Mouse (Mus musculus): ENCODE data around the gene Usp7.
"Not testable (repeated sequence)": the region's sequence is repeated elsewhere in the genome, so short reads cannot be mapped to it uniquely, and the experiment has no call there.

Gene Usp7

DNA sequence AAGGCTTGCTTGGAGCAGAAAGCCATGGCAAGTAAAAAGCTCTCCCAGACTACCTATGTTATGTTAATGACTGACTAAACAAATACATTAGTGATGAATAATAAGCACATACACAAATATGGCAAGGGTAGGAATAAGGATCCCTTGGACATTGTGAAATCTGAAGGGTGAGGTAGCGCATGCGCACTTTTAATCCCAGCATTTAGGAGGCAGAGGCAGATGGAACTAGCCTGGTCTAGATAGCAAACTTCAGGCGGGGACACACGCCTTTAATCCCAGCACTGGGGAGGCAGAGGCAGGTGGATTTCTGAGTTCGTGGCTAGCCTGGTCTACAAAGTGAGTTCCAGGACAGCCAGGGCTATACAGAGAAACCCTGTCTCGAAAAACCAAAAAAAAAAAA is 34.5 kb downstream of the Usp7 start:
- in situ Hi-C loops (cut with MboI; ENCODE audit: low sequenced_read_pairs) = not testable (repeated sequence)

GRCm38 (mm10) chr16:8752334-8752733 is 39.8 kb downstream of the Usp7 start:
- in situ Hi-C loops (cut with MboI; ENCODE audit: low sequenced_read_pairs) = no loop called here

- in situ Hi-C loops (cut with MboI; ENCODE audit: low sequenced_read_pairs) = no loop called here
Observed at GRCm38 (mm10) chr16:8751555-8752235, 40.4 kb downstream of the Usp7 start.

GRCm38 (mm10) chr16:8748904-8749303 is 43.2 kb downstream of the Usp7 start:
- in situ Hi-C loops (cut with MboI; ENCODE audit: low sequenced_read_pairs) = no loop called here

DNA sequence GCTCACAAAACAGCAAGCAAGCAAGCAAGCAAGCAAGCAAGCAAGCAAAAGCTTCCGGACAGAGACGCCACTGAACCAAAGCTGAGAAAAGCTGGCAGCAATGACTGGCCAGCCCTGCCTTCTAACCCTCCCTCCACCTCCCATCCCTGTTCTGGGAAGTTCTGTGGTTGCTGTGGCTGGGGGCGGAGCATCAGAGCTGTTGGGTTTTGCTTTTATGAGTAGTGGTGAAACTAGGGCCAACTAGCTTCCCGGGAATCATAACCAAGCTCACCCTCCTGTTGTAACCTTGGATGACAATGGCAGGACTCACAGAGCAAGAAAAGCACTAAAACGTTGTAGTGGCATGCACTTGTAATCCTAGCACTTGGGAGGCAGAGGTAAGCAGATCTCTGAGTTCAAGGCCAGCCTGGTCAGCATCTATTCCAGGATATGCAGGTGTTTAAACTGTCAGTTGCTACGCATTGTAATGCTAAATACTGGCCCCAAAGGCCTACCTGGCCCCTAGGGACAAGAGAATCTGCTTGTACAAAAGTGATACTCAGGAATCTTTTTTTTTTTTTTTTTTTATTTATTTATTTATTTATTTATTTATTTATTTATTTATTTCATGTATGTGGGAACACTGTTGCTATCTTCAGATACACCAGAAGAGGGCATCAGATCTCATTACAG is 43.8 kb downstream of the Usp7 start:
- in situ Hi-C loops (cut with MboI; ENCODE audit: low sequenced_read_pairs) = no loop called here

GRCm38 (mm10) chr16:8747772-8748171 is 44.3 kb downstream of the Usp7 start:
- in situ Hi-C loops (cut with MboI; ENCODE audit: low sequenced_read_pairs) = no loop called here

- in situ Hi-C loops (cut with MboI; ENCODE audit: low sequenced_read_pairs) = no loop called here
Observed at GRCm38 (mm10) chr16:8746509-8746908, 45.6 kb downstream of the Usp7 start.

GRCm38 (mm10) chr16:8745751-8746150 is 46.4 kb downstream of the Usp7 start:
- in situ Hi-C loops (cut with MboI; ENCODE audit: low sequenced_read_pairs) = no loop called here

DNA sequence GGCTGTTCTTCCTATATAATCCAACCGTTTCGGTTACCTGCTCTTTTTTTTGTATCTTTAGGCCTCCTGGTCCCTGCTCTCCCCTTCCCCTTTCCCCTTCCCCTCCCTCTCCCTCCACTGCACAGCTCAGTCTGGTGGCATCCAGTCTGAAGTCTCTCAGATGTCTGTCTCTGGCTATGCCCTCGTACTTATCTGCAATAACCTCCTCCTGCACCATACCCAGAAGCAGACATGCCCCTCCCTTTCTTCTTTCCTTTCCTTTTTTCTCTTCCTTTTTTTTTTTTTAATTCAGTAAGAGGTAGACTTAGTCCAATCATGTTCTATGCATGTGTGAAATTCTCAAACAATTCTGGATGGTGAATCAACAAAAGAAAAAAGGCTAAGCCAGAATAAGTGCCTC is 48.1 kb downstream of the Usp7 start:
- in situ Hi-C loops (cut with MboI; ENCODE audit: low sequenced_read_pairs) = no loop called here

GRCm38 (mm10) chr16:8741697-8742096 is 50.4 kb downstream of the Usp7 start:
- in situ Hi-C loops (cut with MboI; ENCODE audit: low sequenced_read_pairs) = no loop called here

DNA sequence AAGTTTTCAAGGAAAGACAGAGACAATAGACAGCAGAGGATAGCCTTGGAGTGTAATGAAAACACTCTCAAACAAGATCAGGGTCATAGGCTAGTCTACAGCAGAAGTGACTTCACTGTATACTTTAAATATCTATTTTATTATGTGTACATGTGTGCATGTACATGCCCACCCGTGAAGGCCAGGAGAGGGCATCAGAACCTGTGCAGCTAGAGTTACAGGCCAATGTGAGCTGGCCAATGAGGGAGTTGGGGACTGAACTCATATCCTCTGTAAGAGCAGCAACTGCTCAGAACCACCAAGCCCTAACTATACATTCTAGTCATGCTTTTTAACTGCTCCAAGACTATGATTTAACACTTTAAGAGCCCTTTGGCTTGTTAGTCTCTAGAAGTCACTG is 51.0 kb downstream of the Usp7 start:
- in situ Hi-C loops (cut with MboI; ENCODE audit: low sequenced_read_pairs) = no loop called here

DNA sequence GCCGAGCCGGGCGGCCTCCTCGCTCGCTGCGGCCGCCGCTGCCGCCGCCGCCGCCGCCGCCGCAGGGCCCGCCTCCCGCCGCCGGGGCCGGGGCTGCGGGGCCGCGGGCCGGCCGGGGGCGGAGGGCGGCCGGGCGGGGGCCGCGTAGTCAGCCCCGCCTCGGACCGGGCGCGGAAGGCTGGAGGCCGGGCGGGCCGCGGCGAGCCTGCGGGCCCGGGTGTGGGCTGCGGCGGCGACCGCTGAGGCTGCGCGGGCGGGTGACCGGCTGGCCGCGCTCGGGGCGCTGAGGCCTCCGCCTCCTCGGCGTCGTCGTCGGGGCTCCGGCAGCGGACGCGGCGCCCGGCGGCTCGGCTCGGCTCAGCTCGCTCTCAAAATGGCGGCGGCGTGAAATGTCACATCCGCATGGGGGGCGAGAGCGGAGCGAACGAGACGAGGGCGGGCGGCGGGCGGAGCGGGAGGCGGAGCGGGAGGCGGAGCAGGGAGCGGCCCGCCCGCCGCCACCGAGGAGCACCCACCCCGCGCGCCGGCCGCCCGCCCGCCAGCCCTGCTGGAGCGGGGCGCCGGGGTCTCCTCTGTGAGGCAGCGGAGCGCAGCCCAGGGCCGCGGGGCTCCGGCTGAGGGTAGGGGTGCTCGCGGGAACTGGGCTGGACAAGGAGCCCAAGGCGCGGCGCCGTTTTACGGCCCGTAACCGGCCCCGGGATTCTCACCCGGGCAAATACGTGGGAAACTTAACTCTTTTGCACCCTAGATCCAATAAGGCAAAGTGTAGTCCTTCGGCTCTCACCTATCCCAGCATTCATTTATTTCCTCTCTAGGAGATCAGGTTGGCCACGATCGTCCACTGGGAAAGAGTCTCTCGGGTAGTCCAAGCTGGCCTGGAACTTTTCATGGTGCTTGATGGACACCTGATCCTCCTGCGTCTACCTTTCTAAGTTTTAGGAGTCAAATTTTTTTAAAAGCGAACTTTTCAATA is 53.3 kb downstream of the Usp7 start:
- in situ Hi-C loops (cut with MboI; ENCODE audit: low sequenced_read_pairs) = no loop called here

- in situ Hi-C loops (cut with MboI; ENCODE audit: low sequenced_read_pairs) = no loop called here
Observed at GRCm38 (mm10) chr16:8737666-8738541, 54.2 kb downstream of the Usp7 start.

- in situ Hi-C loops (cut with MboI; ENCODE audit: low sequenced_read_pairs) = no loop called here
Observed at GRCm38 (mm10) chr16:8737341-8737665, 54.8 kb downstream of the Usp7 start.

DNA sequence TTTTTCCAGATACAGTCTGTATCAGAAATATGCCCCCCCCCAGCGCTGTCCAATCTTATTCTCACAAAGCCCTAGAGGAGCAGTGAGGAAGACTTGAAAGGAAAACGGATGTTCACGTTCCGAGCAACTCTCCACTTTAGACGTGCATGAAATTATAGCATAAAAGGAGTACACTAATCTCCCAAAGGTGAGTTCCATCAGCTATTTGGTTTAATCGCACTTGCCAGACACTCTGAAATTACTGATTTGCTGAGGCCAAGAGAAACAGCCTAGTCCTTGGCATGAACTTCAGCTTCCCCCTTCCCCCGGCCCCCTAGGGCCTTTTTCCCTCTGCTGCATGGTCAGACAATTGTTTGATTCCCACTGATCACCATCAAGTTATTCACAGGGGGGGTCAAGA is 55.4 kb downstream of the Usp7 start:
- in situ Hi-C loops (cut with MboI; ENCODE audit: low sequenced_read_pairs) = no loop called here

DNA sequence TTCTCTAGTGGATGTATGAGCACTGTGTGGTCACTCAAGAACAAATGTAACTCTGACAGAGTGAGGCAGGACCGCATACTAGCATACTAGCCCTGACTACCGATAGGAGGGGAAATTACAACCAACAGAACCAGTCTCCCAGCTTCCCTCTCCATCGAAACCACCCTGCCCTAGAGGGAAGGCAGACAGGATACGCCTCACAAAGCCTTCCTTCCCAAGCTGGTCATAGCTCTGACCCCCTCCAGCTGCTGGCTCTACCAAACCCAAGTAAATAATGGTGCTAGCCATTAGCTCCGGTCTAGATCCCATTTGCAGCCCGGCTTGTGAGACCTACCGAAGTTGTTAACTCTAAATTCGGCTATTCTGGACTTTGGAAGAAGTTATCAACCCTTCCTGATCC is 56.1 kb downstream of the Usp7 start:
- in situ Hi-C loops (cut with MboI; ENCODE audit: low sequenced_read_pairs) = no loop called here

- in situ Hi-C loops (cut with MboI; ENCODE audit: low sequenced_read_pairs) = no loop called here
Observed at GRCm38 (mm10) chr16:8734693-8735092, 57.4 kb downstream of the Usp7 start.

DNA sequence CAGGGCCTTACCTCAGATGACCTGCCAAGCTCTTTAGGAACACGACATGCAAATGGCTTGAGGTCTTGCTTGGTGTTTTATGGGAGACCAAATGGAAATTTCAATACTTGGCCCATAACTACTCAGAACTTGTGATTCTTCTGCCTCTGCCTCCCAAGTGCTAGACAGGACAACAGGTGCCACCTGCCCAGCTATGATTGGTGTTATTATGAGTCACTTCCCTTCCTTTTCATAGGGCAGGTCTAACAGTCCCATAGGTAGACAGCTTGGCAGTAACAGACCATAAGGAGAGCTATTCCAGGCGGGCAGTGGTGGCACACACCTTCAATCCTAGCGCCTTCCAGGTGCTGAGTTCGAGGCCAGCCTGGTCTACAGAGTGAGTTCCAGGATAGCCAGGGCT is 58.5 kb downstream of the Usp7 start:
- in situ Hi-C loops (cut with MboI; ENCODE audit: low sequenced_read_pairs) = no loop called here

- in situ Hi-C loops (cut with MboI; ENCODE audit: low sequenced_read_pairs) = not testable (repeated sequence)
Observed at GRCm38 (mm10) chr16:8732450-8732849, 59.7 kb downstream of the Usp7 start.

GRCm38 (mm10) chr16:8731630-8732029 is 60.5 kb downstream of the Usp7 start:
- in situ Hi-C loops (cut with MboI; ENCODE audit: low sequenced_read_pairs) = no loop called here

Data from CH12F3 (cell line).